Mouse (Mus musculus) bone marrow macrophage, adult 2 months (primary cell): ENCODE data around the gene Fkbp5.

Experiments
- CTCF ChIP-seq: IDR thresholded peaks from 2 replicates; pipeline ENCODE4 v1.5.1; 2012; ENCODE audit warnings: low read depth, mild to moderate bottlenecking, low read length, moderate library complexity
- POLR2A ChIP-seq: IDR thresholded peaks from 2 replicates; pipeline ENCODE4 v1.6.1; 2012; ENCODE audit warnings: mild to moderate bottlenecking, low read depth, low read length, borderline replicate concordance

GRCm38 (mm10) chr17:28447789-28448188 lies 69.5 kb downstream of the Fkbp5 start:
- TF ChIP-seq POLR2A (no peak), CTCF (no peak)
